Mouse (Mus musculus) CD4-positive helper T cell, adult 2 months (primary cell): ENCODE results near the gene Slc25a18.

ENCODE experiments used
- DNase-seq: peaks from one replicate; pipeline ENCODE4 v3.0.0-alpha.2; 2012; ENCODE audit warnings: low read depth, missing footprints, low spot score

Slc25a18 gene

DNA sequence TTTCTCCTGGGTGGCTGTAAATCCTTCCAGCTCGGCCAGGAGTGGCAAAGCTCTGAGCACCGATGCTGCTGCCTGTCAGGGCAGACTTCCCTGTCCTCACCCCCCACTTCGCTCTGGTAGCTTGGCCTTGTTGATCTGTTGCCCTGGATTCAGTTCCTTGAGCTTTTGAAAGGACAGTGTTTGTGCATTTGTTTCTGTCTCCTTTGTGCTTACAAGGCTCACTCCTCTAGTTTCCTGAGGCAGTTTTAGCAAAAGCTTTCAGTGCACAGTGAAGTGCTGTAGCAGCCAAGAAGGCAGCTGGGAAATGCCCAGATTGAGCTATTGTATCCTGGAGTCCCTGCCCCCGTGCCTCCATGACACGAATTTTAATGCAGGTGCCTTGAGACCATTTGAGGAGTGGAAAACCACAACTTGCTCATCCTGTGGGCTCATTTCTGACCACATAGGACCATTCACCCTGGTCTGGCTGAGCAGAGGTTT is at the start of gene Slc25a18:
Gene Slc25a18, plus strand, starts transcription at position 430 of the 480 bp plus-strand sequence.
- DNase-seq, result no peak

DNA sequence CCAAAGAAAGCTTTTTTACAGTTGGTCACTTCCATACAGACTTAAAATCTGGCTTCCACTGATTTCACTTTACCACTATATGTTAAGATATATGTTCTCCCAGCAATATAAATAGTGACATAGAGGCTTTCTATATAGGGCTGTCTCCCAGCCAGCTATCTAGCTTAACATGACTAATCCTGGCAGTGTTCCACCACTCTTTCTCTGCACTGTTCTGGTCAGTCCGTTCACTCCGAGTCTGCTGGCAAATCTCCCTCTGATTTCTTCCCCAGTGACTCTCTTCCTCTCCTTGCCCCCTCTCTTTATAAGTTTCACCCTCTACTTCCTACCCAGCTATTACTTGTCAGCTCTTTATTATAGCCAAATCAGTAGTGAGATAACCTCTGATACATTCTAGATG is 47.4 kb upstream of the Slc25a18 start:
- no peak for DNase-seq

- DNase-seq, result no peak
These were observed 37.4 kb upstream of the Slc25a18 start for GRCm38 (mm10) chr6:120736011-120736410.

DNA sequence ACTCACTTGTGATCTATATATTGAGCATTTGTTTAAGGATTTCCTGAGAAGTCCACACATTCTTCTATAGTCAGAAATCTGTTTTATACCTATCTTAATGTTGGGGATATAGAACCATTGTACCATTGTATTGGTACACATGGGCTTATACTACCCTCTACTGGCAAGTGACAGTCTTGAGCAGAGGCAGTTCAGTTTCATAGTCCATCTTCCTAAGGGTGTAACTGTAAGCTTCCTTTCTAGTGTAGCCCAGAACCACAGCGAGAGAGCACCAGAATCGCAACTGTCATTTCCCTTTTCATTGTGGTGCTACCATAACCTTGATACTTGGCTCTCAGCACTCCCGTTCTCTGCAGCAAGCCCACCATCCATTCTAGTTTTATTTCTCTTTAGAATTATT is 36.8 kb upstream of the Slc25a18 start:
- DNase-seq, result peak; percentile 48

GRCm38 (mm10) chr6:120743130-120743529 is 30.2 kb upstream of the Slc25a18 start:
- DNase-seq, result no peak

DNA sequence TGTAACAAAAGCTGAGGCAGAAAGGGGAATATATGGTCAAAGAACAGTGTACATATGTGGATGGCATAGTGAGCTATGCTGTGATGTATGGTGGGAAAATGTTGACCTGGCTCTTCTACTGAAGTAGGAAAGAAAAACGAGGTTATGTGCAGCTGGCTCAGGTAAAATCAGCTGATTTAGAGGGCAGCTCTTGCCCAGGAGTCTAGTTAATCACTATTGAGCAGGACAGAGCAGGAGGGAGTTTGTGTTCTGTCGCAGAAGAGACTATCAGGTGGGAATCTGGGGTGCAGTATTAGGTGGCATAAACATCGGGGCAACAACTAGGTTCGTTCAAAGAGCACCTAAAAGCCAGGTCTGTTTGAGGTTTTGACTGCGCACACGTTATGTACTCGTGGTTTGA is 29.1 kb upstream of the Slc25a18 start:
- no peak for DNase-seq

- DNase-seq, result no peak
These were observed 27.0 kb upstream of the Slc25a18 start for GRCm38 (mm10) chr6:120746416-120746815.

- DNase-seq, result no peak
These were observed 12.2 kb upstream of the Slc25a18 start for GRCm38 (mm10) chr6:120761151-120761550.

DNA sequence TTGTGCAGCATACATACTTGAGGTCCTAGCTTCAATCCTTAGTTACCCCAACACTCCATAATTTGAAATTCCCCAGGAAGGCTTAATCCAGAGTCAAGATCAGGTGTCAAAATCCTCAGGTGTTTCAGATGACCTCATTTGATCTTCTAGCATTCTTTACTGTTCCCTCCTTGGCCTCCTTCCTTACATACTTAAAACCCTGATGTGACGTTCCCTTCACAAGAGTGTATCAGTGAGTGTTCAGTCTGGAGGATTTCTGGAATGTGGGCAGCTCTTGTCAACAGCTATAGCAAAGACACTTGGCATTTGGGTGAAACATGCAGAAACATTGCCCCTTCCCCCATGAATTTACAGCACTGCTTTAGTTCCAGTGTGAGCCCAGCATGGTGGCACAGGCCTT is 3.4 kb upstream of the Slc25a18 start:
- no peak for DNase-seq

DNA sequence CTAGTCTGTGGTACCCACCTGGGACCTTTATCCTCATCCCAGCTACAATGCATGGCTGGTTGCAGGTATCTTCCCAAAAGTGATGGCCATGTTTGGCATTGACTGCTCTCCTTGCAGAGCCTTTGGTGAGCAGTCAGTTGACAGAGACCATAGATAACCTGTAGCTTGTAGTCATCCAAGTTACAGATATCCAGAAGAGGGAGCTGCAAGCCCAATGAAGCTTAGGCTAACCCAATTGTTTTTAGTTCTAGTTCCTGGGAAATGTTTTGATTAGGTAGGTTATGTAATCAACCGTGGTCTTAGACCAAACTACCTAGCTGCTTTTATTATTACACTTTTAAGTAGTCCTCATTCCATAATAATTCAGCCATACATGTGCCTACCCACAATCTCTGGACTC is 2.0 kb upstream of the Slc25a18 start:
- DNase-seq, result no peak

DNA sequence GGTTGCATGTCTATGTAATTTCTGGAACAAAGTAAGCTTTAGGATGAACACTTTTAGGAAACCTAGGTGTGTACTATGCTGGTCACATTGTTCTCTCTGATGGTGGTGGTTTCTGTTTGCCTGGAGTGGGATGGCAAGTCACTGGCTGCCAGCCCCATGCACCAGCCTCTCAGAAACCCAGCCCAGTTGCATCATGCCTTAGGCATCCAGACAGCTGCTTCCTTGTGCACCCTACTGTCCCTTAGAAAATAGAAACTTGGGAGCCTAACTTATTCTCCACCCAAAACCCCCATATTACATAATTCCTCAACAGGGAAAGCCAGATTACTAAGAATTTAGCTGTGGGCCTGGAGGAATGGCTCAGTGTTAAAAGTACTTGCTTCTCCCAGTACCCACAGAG is 1.4 kb upstream of the Slc25a18 start:
- no peak for DNase-seq

GRCm38 (mm10) chr6:120773763-120774162 is 385 bp downstream of the Slc25a18 start:
- DNase-seq, result no peak

DNA sequence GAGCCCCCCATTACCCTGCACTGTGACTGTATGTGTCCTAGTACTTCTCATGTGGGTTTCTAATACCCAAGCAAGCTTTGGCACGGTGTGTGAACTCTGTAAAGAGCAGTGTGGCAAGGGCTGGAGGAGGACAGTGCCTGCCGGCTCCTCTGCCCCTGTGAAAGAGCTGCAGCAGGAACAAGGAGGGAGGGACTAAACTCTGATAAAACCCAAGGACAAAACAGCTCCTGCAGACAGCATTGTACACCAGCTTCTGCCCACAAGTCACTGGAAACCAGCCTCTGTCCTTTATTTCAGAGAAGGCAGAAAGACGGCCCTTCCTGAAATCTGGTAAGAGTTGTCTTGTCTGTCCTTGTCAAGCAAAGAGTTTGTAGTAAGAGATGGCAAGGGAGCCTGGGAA is 2.9 kb downstream of the Slc25a18 start:
- DNase-seq, result no peak

DNA sequence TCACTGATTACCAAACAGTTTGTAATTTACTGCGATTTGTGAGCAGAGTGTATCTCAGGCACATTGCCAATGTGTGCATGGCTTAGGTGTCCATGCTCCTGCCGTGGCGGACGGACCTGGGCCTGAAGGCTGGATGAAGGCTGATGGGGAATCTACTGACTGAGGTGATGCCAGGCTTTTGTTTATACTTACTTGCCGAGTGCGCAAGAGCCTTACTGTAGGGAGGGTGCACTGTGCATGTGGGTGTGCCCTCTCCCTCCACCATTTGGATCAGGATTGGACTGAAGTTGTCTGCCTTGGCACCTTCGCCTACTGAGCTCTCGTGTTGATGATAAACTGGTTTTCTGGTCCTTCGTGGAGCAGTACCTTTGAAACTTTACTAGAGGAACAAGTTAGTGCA is 4.2 kb downstream of the Slc25a18 start:
- no peak for DNase-seq

- no peak for DNase-seq
These were observed 4.8 kb downstream of the Slc25a18 start for GRCm38 (mm10) chr6:120778226-120778625.

DNA sequence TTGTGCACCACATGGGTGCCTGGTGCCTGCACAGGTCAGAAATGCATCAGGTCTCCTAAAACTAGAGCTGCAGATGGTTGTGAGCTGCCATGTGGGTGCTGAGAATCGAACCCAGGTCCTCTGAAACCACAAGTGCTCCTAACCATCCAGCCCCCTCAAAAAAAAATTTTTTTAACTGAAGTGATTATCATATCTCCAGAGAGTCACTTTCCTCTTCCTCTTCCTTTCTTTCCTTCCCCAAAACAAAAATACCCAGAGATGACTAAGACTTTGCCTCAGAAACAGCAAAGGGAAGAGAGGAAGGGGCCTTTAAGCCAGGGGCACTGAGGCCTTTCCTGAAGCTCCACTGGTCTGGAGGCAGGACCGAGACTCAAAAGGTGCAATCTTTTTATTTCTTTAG is 9.6 kb downstream of the Slc25a18 start:
- DNase-seq, result no peak

DNA sequence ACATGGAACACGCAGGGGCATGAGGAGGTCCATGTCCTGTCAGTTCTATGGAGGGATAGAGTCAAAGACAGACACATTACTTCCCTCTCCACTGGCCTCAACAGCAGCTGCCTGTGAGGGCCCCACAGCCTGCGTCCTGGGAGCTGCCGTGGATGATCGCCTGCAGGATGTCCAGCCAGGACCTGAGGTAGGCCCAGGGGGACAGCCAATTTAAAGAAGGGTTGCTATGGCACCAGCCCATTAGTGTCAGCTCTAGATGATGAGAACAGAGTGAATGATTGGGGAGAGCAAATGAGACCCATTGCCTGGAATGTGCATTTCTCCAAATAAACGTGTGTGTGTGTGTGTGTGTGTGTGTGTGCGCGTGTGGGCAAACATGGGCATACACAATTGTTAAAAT is 11.0 kb downstream of the Slc25a18 start:
- DNase-seq, result no peak

DNA sequence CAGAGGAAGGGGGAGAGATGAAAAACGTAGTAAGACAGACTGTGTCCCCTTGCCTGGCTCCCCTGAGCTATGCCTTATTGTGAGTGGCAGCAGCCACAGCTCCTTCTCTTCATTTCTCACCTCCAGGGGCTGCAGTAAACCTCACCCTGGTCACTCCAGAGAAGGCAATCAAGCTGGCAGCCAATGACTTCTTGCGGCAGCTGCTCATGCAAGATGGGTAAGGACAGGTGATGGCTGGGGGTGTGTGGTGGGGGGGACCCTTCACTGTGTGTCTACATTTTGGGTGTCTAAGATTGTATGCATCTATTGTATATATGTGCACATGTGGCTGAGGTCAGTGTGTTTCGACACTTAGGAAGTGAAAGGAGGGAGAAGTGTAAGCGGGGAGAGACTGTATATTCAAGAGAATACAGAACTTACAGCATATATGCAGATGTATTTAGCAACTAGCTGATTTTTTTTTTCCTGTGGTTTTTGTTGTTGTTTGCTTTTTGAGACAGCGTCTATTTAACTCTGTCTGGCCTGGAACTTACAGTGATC is 14.8 kb downstream of the Slc25a18 start:
- DNase-seq, result no peak

- peak; percentile 62 for DNase-seq
These were observed 15.5 kb downstream of the Slc25a18 start for GRCm38 (mm10) chr6:120788904-120789303.

GRCm38 (mm10) chr6:120790153-120790552 is 16.8 kb downstream of the Slc25a18 start:
- DNase-seq, result no peak

- DNase-seq, result no peak
These were observed 17.3 kb downstream of the Slc25a18 start for GRCm38 (mm10) chr6:120790717-120791116.

GRCm38 (mm10) chr6:120792947-120793346 is 19.6 kb downstream of the Slc25a18 start:
- no peak for DNase-seq

DNA sequence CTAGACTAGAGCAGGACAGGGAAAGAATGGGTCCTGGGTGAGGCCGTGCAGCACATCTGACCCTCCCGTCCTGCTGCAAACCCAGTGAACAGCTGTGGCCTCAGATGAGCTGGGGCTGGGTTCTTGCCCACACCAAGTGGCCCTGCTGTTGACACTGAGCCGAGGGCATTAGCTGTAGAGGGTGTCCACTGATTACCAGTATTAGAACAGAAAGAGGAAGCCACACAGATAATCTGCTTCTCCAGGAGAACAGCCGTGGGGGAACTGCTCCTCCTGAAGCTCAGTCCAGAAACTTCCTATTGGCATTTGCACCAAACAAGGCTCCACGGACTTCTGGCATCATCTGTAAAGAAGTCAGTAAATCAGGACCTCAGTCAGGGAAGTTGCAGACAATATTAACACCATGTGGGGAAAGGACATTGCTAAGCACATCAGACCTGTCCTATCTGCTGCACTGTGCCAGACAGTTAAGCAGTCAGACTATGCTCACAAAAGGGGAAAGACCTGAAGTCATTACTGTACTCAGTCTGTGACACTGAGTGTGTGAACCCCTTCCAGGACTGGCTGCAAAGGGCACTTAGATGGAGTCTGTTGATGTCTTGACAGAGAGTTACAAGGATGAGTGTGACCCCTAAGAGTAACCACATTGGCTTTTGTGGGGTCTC is 22.2 kb downstream of the Slc25a18 start:
- no peak for DNase-seq

- DNase-seq, result no peak
These were observed 22.7 kb downstream of the Slc25a18 start for GRCm38 (mm10) chr6:120796111-120796510.
